Mouse (Mus musculus): ENCODE results near the gene Guca2b. TPM values are rescaled to one million over a fixed set of nuclear protein-coding genes. Genes with fewer than 3 reads are reported as not detected.
"Not testable (repeated sequence)": the region's sequence is repeated elsewhere in the genome, so short reads cannot be mapped to it uniquely, and the experiment has no call there.

Gene Guca2b
- polyA plus RNA-seq, 1 experiment from 2014 or later: not detected

DNA sequence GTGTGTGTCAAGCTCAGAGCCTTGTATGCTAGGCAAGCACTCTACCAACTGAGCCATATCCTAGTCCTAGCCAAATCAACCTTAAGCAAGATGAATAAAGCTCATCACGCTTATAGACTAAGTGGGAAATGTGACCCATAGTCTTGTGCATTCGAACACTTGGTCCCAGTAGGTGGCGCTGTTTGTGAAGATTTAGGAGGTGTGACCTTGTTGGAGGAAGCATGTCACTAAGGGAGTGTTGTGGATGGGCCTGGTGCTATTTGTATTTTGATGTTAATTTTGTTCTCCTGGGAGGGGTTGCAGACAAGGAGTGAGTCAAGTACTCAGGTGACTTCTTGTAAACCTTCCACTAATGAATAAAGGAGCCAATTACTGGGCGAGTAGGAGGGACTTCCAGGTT is 16.1 kb downstream of the Guca2b start:
- Histone ChIP-seq H3K9ac (replicated peaks) (no peak overlapping the region), H3K4me1 (no peaks in the 10 kb centered on the region), H3K36me3 (no peaks in the 10 kb centered on the region), H3K27me3 (no peaks in the 10 kb centered on the region), H3K27ac (replicated peaks) (no peak overlapping the region), H3K4me3 (no peak overlapping the region), H3K9me3 (no peaks in the 10 kb centered on the region), H3K4me2 (replicated peaks) (no peak overlapping the region)
- ATAC-seq (ENCODE audit: low FRiP score, low read depth): no peak
- WGBS: 87% methylated on average over 4 of the region's 4 CpGs

DNA sequence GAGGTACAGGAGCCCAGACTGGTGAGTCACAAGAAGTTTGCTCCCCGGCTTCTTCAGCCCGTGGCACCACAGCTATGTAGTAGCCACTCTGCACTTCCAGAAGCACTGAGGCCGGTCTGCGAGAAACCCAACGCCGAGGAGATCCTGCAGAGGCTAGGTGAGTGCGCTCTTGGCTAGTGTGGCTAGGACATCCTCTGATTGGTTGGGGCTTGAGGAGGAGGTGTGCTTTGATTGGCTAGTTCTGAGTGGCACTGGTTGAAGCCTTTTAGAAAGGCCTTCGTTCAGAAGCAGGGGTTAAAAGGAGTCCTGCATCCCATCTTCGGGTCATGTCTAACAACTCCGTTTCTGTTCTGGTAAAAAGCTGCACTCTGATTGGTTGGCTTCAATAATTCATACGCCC is 20.1 kb downstream of the Guca2b start:
- Histone ChIP-seq H3K36me3 (no peaks in the 10 kb centered on the region), H3K4me3 (no peak overlapping the region), H3K9ac (replicated peaks) (no peak overlapping the region), H3K27me3 (no peaks in the 10 kb centered on the region), H3K4me1 (no peaks in the 10 kb centered on the region), H3K4me2 (replicated peaks) (no peak overlapping the region), H3K9me3 (no peaks in the 10 kb centered on the region), H3K27ac (replicated peaks) (no peak overlapping the region)
- ATAC-seq (ENCODE audit: low FRiP score, low read depth): no peak
- 60% methylated on average over 11 of the region's 11 CpGs for WGBS

DNA sequence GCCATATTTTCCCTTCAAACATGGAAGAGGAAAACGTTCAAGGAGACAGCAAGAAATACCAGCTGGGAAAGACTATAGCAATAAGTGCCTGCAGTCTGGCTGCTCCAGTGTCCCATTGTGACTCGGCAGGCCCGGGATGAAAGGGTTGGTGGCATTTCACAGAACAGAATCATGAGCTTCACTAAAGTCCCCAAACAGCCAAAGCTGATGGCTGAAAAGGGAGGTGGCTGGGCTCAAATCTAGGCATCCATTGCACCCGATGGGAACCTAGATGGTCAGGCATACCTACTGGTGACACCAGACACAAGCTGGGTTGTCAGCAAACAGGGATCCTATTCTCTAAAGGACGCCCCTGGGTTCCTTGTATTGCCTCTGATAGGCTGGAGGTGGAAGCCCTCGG is 20.8 kb downstream of the Guca2b start:
- no peak for ATAC-seq (ENCODE audit: low FRiP score, low read depth)
- Histone ChIP-seq H3K4me2 (replicated peaks) (no peak overlapping the region), H3K4me3 (no peak overlapping the region), H3K4me1 (peaks cover 6% of the 10 kb centered on the region), H3K9ac (replicated peaks) (no peak overlapping the region), H3K27ac (replicated peaks) (no peak overlapping the region), H3K9me3 (no peaks in the 10 kb centered on the region), H3K36me3 (no peaks in the 10 kb centered on the region), H3K27me3 (no peaks in the 10 kb centered on the region)
- 89% methylated on average over 6 of the region's 6 CpGs for WGBS

DNA sequence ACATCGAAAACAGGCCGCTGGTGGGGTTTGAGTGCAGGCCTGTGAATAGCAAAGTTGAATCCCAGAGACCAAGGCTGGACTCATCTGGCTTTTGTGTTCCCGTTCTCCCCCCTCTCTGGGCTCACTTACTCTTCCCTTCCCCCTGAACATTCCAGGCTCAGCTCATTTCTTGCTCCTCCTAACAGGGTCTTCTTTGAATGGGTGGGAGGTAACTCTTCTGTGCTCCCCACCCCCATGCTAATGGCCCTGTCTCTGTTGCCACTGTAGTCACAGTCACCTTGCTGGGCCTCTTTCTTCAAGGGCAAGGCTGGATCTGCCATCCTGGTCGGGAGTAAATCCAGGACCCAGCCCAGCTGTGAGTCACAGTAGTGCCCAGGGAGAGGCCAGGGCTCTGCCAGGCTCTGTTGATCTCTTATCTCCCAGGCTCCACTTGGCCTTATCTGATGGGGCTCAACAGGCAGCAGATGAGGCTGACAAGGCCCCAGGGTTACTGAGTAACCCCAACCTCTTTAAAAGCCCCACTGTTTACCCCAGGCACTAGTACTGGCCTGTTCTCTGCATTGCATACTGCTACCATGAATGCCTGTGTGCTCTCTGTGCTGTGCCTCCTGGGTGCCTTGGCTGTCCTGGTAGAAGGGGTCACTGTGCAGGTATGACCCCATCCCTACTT is 21.4 kb downstream of the Guca2b start, which contains the start of gene Guca2a:
Gene Guca2a (plus strand): TSS at position 529 of the 670 bp plus-strand sequence.
- ATAC-seq (ENCODE audit: low FRiP score, low read depth): no peak
- Histone ChIP-seq H3K27ac (replicated peaks) (no peak within 1 kb of the TSS), H3K4me3 (no peak within 1 kb of the TSS), H3K4me1 (peaks cover 10% of the 10 kb centered on the region), H3K9ac (replicated peaks) (no peak within 1 kb of the TSS), H3K27me3 (no peaks in the 10 kb centered on the region), H3K36me3 (no peaks in the 10 kb centered on the region), H3K4me2 (replicated peaks) (no peak within 1 kb of the TSS), H3K9me3 (no peaks in the 10 kb centered on the region)
- WGBS: 74% methylated on average over 4 of the region's 4 CpGs

DNA sequence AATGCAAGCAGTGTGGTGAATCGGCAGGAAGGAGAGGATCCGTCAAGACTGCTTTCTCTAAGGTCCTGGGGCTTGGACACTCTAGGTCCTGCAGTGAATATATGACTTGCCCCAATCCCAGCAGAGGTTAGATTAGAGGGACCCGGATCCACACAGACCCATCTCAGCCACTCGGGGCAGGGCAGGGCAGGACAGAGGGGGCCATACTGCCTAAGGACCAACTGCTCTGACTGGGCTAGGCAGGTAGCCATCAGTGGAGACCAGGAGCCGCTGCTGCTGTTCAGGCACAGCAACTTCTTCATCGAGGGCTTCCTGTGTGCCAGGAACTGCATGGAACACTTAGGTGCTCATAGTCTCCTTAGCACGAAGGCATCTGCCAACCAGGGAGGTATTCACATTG is 22.0 kb downstream of the Guca2b start:
- Histone ChIP-seq H3K36me3 (no peaks in the 10 kb centered on the region), H3K9ac (replicated peaks) (no peak overlapping the region), H3K4me1 (peaks cover 10% of the 10 kb centered on the region), H3K27me3 (no peaks in the 10 kb centered on the region), H3K4me2 (replicated peaks) (no peak overlapping the region), H3K9me3 (no peaks in the 10 kb centered on the region), H3K4me3 (no peak overlapping the region), H3K27ac (replicated peaks) (no peak overlapping the region)
- WGBS: 82% methylated on average over 7 of the region's 7 CpGs
- no peak for ATAC-seq (ENCODE audit: low FRiP score, low read depth)

DNA sequence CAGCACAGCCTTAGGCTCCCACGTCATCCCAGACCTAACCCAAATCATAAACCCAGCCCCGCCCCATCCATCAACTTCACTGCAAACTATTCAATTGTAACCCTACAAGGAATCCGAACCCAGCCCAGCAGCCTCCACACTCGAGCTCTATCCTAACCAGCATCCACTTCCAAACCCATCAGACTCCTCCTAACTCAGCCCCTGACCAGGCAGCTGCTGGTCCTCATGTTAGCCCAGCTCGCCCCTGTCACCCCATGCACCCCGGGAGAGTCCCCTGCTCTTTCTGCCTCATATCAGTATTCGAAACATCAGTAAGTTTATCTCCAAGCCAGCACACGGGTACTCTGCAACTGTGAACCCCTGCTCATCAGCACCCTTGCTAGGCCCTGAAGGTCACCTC is 23.1 kb downstream of the Guca2b start:
- Histone ChIP-seq H3K4me2 (replicated peaks) (no peak overlapping the region), H3K4me1 (peaks cover 10% of the 10 kb centered on the region), H3K9ac (replicated peaks) (no peak overlapping the region), H3K9me3 (no peaks in the 10 kb centered on the region), H3K4me3 (no peak overlapping the region), H3K27me3 (no peaks in the 10 kb centered on the region), H3K27ac (replicated peaks) (no peak overlapping the region), H3K36me3 (no peaks in the 10 kb centered on the region)
- 87% methylated on average over 8 of the region's 8 CpGs for WGBS
- no peak for ATAC-seq (ENCODE audit: low FRiP score, low read depth)

DNA sequence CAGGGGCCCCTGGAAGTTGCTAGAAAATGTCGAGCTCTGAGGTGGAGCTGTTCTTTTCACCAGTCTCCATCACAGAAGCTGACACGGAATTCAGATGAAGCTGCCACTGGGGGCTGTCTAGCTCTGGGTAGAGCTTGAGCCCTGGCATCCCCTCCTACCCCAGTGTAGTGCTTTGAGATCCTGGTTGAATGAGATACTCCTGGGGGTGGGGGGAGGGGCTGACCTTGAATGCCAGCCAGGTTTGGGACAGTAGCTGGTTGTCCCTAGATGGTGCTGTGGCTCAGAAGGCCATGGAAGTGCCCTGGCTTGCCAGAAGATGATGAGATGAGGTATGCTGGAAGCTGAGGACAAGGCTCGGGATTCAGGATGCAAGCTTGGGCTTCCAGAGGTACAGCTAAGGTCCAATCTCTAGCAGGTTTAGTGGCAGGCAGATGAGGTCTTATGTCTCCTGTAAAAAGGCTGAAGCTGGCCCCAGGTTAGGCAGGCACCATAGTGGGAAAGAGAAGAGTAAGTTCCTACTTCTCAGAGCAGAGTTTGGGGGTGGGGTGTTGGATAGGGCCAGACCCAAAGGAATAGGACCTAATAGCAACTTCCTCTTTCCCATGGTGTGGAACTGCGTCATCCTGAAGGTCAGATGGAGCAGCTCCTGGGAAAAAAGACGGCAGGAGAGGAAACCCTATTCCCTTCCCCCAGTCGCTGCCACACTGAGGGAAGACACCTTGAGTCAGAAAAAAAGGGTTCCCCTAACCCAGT is 23.7 kb downstream of the Guca2b start:
- Histone ChIP-seq H3K9ac (replicated peaks) (no peak overlapping the region), H3K4me3 (no peak overlapping the region), H3K9me3 (no peaks in the 10 kb centered on the region), H3K4me2 (replicated peaks) (no peak overlapping the region), H3K27ac (replicated peaks) (no peak overlapping the region), H3K36me3 (peaks cover 3% of the 10 kb centered on the region; the same call in 1 of the 2 replicates), H3K4me1 (peaks cover 10% of the 10 kb centered on the region), H3K27me3 (no peaks in the 10 kb centered on the region)
- WGBS: 77% methylated on average over 6 of the region's 6 CpGs
- ATAC-seq (ENCODE audit: low FRiP score, low read depth): no peak

DNA sequence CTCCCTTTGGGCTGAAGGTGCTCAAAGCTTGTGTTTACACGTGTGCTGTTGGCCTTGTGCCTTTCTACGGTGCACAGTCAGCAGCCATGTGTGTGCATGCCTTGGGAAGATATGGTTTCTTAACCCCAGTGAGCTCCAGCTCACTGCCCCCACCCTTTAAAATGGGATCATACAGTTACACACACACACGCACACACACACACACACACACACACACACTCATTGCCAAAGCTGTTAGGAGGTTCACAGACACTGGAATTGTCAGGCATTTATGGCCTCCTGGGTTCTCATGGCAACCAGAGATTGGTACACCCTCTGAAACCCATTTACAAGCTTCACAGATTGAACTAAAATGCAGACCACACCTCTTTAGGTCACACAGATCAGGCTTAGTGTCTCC is 24.8 kb downstream of the Guca2b start:
- Histone ChIP-seq H3K9me3 (no peaks in the 10 kb centered on the region), H3K36me3 (peaks cover 11% of the 10 kb centered on the region), H3K4me1 (peaks cover 10% of the 10 kb centered on the region), H3K9ac (replicated peaks) (no peak overlapping the region), H3K27me3 (no peaks in the 10 kb centered on the region), H3K4me3 (no peak overlapping the region), H3K4me2 (replicated peaks) (no peak overlapping the region), H3K27ac (replicated peaks) (no peak overlapping the region)
- ATAC-seq (ENCODE audit: low FRiP score, low read depth): no peak
- 93% methylated on average over 3 of the region's 3 CpGs for WGBS

DNA sequence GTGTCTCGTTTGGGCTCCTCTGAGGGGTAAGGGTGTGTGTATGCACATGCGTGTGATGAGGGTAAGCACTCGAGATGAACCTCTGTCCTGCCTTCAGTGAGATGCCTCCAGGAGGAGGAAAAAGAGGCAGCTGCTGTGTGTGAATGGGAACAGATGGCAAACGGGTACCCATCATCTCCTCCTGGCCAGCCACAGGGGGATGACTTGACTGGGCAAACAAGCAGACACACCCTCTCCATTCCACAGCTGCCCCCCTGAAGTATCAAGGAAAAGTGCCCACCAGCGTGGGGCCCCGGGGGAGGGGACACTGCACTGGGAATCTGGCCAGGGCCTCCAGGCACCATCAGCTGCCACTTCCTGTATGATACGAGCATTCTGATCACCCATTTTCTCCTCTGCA is 25.4 kb downstream of the Guca2b start:
- no peaks in the 10 kb centered on the region for H3K27me3 ChIP-seq
- H3K4me2 ChIP-seq (replicated peaks): no peak overlapping the region
- WGBS: 68% methylated on average over 7 of the region's 7 CpGs
- no peak overlapping the region for H3K4me3 ChIP-seq
- no peaks in the 10 kb centered on the region for H3K9me3 ChIP-seq
- H3K9ac ChIP-seq (replicated peaks): no peak overlapping the region
- 0 out of 2 replicates have a peak, but pooled peaks have one; percentile 4 for ATAC-seq (ENCODE audit: low FRiP score, low read depth)
- 0 out of 2 replicates have a peak overlapping the region, but pooled peaks have one; percentile 8 for H3K27ac ChIP-seq (replicated peaks)
- H3K4me1 ChIP-seq: peaks cover 10% of the 10 kb centered on the region
- H3K36me3 ChIP-seq: peaks cover 11% of the 10 kb centered on the region

DNA sequence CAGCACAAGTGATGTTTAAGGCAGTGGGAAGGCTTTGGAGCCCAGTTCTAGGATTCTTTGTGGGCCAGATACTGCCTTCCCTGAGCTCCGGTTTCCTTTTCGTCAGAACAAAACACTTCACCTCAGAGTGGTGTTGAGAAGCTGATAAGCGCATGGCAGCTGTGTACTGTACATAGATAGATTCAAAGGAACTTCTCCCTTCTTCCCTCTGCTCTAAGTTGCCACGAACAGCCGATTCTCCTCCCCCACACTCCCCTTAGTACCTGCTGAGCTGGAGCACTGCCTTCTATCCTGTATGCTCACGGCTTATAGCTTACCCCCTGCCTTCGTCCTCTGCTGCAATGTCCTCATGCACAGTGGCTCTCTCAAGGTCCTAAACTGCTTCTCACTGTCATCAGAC is 26.0 kb downstream of the Guca2b start:
- 65% methylated on average over 7 of the region's 7 CpGs for WGBS
- Histone ChIP-seq H3K27me3 (no peaks in the 10 kb centered on the region), H3K36me3 (peaks cover 11% of the 10 kb centered on the region), H3K27ac (replicated peaks) (0 out of 2 replicates have a peak overlapping the region, but pooled peaks have one; percentile 8), H3K4me1 (peaks cover 10% of the 10 kb centered on the region), H3K9me3 (no peaks in the 10 kb centered on the region), H3K4me3 (no peak overlapping the region), H3K4me2 (replicated peaks) (no peak overlapping the region), H3K9ac (replicated peaks) (no peak overlapping the region)
- ATAC-seq (ENCODE audit: low FRiP score, low read depth): no peak

DNA sequence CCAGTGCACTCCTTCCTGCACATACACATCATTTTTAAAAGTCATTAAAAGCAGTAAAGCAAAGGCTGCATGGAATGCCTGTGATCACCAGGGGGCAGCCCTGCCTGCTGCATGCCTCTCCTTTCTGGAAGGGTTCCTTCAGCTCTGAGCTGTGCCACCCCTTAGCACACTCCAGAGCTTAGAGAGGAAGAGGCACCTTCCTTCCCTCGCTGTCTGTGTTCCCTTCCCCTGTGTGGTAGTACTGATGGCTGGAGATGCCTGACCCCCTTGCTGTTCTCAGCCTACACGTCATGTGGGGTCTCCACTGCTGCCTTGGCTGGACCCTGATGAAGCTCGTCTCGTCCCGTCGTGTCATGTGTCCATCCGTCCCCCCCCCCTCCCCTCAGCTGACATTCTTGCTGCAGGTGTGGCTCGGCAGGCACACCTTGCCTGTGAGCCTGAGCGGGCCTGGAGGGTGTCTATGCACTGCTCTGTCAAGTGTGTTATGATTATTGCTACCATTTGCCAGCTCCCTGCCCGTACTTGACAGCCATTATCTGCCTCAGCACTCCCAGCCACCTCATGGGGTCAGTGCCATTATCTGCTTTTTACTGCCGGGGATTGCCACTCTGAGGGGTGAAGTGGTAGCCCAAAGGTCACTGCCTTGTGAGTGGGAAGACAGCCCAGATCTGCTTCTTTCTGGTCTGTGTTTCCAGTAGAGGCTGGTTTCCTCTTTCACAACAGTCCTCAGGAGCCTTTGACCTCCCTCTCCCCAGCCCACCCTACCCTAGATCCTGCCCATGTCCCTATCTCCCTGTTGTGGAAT is 27.4 kb downstream of the Guca2b start:
- H3K9ac ChIP-seq (replicated peaks): no peak overlapping the region
- WGBS: 80% methylated on average over 11 of the region's 11 CpGs
- H3K9me3 ChIP-seq: no peaks in the 10 kb centered on the region
- H3K4me3 ChIP-seq: no peak overlapping the region
- H3K4me1 ChIP-seq: peaks cover 12% of the 10 kb centered on the region
- no peak for ATAC-seq (ENCODE audit: low FRiP score, low read depth)
- H3K36me3 ChIP-seq: peaks cover 14% of the 10 kb centered on the region
- no peak overlapping the region for H3K27ac ChIP-seq (replicated peaks)
- H3K4me2 ChIP-seq (replicated peaks): no peak overlapping the region
- H3K27me3 ChIP-seq: no peaks in the 10 kb centered on the region

DNA sequence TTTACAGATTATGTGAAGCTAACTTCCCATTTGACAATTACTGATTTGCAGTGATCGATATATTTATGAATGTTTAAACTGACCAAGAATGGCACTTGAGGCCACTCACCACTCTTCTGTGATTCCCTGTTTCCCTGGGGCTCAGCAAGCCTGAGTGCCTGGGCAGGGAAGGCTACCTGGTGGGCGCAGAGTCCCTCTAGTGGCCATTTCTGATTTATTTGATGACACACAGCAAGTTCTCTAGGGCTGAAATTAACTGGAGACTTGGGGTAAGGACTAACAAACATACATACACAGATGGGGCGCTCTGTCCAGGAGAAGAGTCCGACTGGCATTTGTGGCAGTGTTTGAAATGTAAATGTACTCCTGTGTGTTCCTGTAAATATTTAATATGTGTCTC is 30.4 kb downstream of the Guca2b start:
- WGBS: 80% methylated on average over 4 of the region's 4 CpGs
- H3K27me3 ChIP-seq; H3K27ac ChIP-seq (replicated peaks); H3K9ac ChIP-seq (replicated peaks); H3K4me3 ChIP-seq; H3K9me3 ChIP-seq; H3K4me2 ChIP-seq (replicated peaks): not testable (repeated sequence)
- peaks cover 20% of the 10 kb centered on the region for H3K36me3 ChIP-seq
- H3K4me1 ChIP-seq: peaks cover 14% of the 10 kb centered on the region
- ATAC-seq (ENCODE audit: low FRiP score, low read depth): peak; percentile 61

Data from midbrain, embryonic 12.5 days (tissue).